Mouse (Mus musculus) C2C12 (cell line): ENCODE data around the gene Uqcc1.

Experiments
- CTCF ChIP-seq: IDR thresholded peaks from one replicate; pipeline ENCODE4 v1.5.1; 2011; ENCODE audit not compliant: control insufficient read depth, insufficient read depth, insufficient read length
- MAX ChIP-seq: IDR thresholded peaks from one replicate; pipeline ENCODE4 v1.6.1; 2011; ENCODE audit warnings: mild to moderate bottlenecking, control low read depth
- MYOD1 ChIP-seq: IDR thresholded peaks from one replicate; pipeline ENCODE4 v1.6.1; 2011; ENCODE audit warnings: low read depth; ENCODE audit not compliant: control insufficient read depth, insufficient read length
- MYOG ChIP-seq: IDR thresholded peaks from one replicate; pipeline ENCODE4 v1.6.1; 2011; ENCODE audit not compliant: control insufficient read depth, insufficient read length; ENCODE audit errors: extremely low read depth
- USF1 ChIP-seq: IDR thresholded peaks from one replicate; pipeline ENCODE4 v1.6.1; 2011; ENCODE audit warnings: low read depth, mild to moderate bottlenecking, control low read depth, moderate library complexity

- TF ChIP-seq CTCF (no peak), MYOG (no peak), MAX (no peak), MYOD1 (no peak), USF1 (no peak)
Observed at GRCm38 (mm10) chr2:155852536-155852935, 77.6 kb downstream of the Uqcc1 start.
